Mouse (Mus musculus) heart, adult 8-10 months (tissue): Measurements from ENCODE around the gene Itm2c. TPM values are rescaled to one million over a fixed set of nuclear protein-coding genes. Genes with fewer than 3 reads are reported as not detected.

Experiments
- DNase-seq: peaks from one replicate; pipeline ENCODE4 v3.0.0; 2022; ENCODE audit warnings: low spot score
- total RNA-seq, 4 experiments: library from RNA; stranded (reverse); gene quantifications; 2 replicates each; pipeline ENCODE4 v1.2.4; 2022

Itm2c gene
- total RNA-seq, 4 experiments from 2014 or later: 56.7 to 61.6 (median 58.2) TPM

- DNase-seq: no peak
These were observed 5.3 kb downstream of the Itm2c start for GRCm38 (mm10) chr1:85899388-85899761.

DNA sequence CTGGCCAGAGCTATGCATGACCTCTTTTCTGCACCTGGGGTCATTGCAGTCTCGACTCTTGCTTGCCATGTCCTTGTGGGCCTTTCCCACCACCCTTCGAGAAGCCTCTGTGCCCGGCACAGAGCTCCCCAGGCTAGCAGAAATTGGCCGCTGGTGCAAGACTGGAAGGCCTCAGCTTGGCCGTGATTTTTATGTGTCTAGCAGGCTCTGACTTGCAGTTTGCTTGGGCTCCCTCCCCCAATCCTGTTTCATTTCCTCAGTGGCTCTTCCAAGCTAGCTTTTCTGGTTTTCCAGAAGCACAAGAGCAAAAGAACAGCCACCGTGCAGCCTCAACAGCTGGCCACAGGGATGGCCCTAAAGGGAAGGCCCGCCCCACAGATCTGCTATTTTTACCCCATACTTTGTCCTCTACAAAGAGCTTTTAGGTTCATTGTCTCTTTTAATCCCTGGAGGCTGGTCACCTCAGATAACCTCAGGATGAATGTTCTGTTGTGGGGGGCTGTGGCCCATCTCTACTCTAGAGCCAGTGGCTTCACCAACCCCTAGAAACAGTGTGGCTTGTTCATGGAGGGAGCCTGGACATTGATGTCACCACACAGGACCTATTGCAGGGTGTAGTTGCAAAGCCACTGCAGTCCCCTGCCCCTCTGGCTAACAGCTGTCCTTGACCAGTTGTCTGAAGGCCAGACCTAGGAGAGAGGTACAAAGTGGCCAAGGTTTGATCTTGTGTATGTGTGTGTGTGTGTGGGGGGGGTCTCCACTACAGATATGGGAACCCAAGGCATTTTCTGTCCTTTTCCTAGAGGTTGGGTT is 6.6 kb downstream of the Itm2c start:
- peak; percentile 41 for DNase-seq

DNA sequence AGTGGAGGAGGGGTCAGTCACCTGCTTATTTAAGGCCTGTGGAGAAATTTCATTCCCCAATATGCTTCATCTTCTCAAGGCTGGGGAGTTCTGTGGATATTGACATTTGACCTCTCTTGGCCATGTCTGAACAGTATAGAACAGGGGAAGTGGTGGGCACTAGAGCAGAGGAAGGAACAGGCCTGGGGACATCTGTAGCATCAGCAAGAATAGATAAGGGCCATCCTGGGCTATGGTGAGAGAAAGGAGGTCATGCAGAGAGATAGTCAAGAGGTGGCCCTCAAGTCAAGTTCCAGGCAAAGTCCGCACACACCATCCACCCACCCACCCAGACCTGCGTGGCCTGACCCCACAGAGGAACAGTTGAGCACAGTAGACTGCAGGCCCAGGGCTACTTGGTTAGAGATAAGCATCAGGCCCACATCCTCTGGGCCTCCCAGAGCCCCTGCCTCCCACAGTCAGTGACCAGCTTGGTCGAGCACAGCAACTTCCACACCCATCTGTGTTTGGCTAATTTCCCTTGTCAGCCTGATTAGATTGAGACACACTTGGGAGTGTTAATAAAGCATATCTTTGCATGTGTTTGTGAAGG is 7.5 kb downstream of the Itm2c start:
- DNase-seq: peak; percentile 43

GRCm38 (mm10) chr1:85902108-85902561 is 8.1 kb downstream of the Itm2c start:
- no peak for DNase-seq

GRCm38 (mm10) chr1:85906892-85907291 is 12.8 kb downstream of the Itm2c start:
- no peak for DNase-seq

- no peak for DNase-seq
These were observed 14.9 kb downstream of the Itm2c start for GRCm38 (mm10) chr1:85908754-85909590.

- no peak for DNase-seq
These were observed 19.1 kb downstream of the Itm2c start for GRCm38 (mm10) chr1:85913078-85913755.

DNA sequence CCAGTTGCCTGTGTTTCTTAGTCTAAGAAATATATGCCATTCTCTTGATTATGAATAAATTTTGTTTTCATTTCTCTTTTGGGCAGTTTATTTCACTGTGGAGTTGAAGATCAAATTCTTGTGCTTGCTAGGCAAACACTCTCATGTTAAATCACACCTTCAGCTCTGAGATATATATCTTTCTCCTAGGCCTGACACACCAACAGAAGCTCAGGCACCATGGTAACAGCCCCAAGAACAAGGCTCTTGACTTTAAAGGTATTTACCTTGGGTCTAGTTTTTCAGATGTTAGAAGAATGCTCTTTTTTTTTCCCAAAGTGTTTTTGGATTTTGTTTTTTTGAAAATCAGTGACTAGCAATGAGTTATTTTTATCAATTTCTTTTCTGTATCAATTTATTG is 21.8 kb downstream of the Itm2c start:
- DNase-seq: no peak

- no peak for DNase-seq
These were observed 22.9 kb downstream of the Itm2c start for GRCm38 (mm10) chr1:85916830-85917450.

- no peak for DNase-seq
These were observed 25.5 kb downstream of the Itm2c start for GRCm38 (mm10) chr1:85919621-85920020.

DNA sequence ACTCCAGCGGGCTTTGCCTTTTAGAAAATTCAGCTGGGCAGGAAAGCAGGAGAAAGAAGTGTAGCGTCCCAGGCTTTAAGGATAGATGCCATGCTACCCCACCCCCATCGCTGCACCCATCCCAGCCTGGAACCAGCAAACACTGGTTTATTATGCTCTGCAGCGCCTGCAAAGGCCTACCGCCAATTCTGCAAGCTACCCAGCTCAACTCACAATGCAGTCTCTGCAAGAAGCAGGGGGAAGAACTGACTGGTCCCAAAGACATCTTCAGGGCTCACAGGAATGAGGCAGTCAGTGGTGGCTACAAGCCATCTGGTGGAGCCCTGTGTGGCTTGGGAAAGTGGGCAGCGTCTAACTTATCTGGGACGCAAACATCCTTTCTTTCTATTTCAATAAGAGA is 27.6 kb downstream of the Itm2c start:
- DNase-seq: no peak

DNA sequence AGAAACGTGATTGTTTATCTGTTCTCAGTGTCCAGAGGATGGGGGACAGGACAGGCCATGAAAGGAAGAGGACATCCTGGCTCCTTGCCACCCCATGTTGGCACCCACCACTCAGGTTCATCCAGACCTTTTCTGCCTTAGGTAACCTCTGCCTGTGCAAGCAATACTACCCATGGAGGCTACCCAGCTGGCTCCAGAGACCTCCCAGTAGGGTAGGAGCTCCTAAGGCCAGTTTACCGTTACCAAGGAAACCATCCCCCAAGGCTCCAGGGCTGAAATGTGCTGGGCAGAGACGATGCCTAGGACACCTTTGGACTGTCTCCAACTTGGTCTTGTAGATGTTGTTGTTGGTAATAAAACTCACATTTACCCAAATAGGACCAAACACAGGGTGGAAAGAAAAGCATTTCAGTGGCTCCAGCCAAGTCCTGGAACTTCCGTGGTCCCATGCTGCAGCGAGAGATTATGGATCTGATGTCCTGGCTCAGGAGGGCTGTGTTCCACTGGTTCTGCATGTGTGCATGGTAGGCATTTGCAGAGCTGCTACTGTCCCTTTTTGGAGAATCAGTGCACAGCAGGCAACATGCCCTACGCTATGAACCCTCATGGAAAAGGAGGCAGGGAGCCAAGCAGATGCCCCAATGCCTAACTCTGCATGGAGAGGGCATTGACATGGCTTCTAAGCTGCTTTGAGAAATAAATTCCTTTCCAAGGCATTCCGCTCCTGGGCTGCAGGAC is 28.2 kb downstream of the Itm2c start:
- DNase-seq: no peak

- no peak for DNase-seq
These were observed 28.8 kb downstream of the Itm2c start for GRCm38 (mm10) chr1:85922865-85923211.

DNA sequence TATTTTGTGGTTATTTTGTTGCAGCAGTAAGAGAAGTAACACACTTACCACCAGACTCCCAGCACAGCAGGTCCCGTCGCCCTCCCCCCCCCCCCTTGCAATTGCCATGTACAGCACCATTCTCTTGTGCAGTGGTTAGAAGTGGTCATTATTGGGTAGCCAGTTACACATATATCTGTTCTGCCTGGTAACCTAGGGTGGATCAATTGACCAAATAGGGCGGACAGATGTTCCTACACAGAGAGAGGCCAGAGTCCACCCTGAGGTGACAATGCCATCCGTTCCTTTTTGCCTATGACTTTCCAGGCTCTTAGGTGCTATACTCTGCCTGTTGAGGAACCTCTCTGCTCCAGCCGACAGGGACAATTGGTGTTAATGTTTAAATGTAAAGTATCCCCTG is 31.1 kb downstream of the Itm2c start:
- DNase-seq: no peak

- no peak for DNase-seq
These were observed 34.1 kb downstream of the Itm2c start, which contains the start of gene 4933407L21Rik for GRCm38 (mm10) chr1:85928057-85928687. Gene 4933407L21Rik (plus strand): TSS chr1:85928483.

GRCm38 (mm10) chr1:85928688-85929065 is 34.6 kb downstream of the Itm2c start:
- no peak for DNase-seq

GRCm38 (mm10) chr1:85929406-85929805 is 35.3 kb downstream of the Itm2c start:
- DNase-seq: no peak

DNA sequence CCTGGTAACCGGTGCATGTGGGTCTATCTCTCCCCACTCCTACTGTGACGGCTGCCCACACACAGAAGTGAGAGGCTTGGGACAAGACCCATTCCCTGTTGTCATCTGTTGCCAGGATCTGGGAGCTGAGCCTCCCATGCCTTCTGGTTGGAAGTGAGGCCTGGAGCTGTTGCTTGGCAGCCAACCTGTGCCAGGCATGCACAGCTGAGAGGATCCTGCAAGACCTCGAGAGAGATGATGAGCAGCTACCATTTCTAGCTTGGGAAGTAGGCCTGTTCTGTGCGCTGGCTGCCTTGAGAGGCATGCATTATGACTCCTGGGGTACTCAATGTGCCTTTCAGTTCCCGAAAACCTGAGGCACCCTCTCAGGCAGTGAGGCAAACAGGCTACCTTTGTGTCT is 37.1 kb downstream of the Itm2c start:
- no peak for DNase-seq

DNA sequence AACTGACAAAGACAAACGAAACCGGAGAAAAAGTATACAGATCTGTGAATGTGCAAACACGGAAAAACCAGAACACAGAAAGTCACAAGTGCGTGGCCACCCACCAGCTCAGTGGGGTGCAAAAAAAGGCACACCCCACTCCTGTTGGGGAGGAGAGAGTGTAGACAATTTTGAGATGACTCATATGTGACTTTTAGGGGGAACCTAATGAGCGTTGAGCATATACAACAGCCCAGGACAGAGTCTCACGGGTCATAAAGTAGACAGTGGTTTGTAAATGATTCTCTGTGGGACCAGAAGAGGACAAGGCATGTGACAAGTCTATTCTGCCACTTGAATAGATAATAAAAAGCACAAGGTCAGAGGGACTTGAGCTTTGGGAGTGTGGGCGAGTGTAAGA is 39.1 kb downstream of the Itm2c start:
- DNase-seq: no peak
